Mouse (Mus musculus): Measurements from ENCODE around the gene Pld1. TPM values are rescaled to one million over a fixed set of nuclear protein-coding genes. Genes with fewer than 3 reads are reported as not detected.
A peak's percentile ranks its signal among the peaks of the same experiment; 100 is the strongest.

Pld1 gene
- total RNA-seq (2021) = 10 to 100 TPM in 1 of 2 experiments, 1 to 10 TPM in 1; 6.7 to 10.5 TPM
- long read RNA-seq, experiment 1, partial matches to known transcripts = 1 of 1 reads
- long read RNA-seq, experiment 1, other reads (novel, unspliced or antisense) = 0 of 1 reads
- long read RNA-seq, experiment 2, partial matches to known transcripts = 0 of 1 reads
- long read RNA-seq, experiment 2, other reads (novel, unspliced or antisense) = 1 of 1 reads

DNA sequence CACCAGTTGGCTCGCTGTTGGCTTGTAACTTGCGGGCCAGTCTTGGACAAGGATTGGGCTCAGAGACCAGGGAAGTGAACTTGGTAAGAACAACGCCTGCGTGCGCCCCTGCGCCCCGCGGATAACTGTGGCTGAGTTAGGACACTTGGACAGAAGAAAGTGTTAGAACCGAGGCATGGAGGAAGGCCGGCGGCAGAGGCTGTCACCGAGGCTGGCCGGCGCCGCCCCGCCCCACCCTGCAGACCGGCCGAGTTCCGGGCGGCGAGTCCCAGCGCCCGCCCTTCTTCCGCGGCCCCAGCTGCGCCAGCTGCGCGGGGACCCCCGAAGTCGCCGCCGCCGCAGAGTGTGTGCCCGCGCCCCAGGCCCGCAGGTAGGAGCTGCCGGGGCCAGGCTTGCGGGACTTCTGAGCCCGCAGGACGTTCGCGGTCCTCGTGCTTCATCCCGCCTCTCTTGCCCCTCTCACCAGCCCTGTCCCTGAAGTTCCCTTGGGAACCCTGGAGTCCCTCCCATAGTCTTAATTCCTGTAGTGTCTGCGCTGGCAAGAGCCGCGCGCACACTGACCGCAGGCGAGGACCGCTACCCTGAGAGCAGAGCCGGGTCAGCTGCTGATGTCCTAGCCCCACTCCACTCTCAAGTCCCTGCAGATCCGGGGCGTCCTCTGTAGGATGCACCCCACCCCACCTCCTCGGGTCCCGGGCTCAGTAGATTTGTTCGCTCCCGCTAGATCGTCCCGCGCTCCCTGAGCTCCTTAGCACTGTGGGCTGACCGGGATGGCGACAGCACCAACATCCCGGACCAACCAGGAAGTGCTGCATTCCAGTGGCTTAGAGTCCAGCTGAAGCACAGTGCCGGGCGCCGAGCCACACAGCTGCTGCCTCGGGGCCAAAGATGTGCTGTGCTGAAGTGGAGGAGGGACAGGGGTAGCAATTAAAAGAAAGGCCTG is at the start of gene Pld1:
Pld1 (plus strand) TSS at position 315 of the 943 bp plus-strand sequence.
- intact Hi-C loops (cut with DNase I; ENCODE audit: low total_unique reads) = no loop called here
- peak; percentile 93 for DNase-seq

DNA sequence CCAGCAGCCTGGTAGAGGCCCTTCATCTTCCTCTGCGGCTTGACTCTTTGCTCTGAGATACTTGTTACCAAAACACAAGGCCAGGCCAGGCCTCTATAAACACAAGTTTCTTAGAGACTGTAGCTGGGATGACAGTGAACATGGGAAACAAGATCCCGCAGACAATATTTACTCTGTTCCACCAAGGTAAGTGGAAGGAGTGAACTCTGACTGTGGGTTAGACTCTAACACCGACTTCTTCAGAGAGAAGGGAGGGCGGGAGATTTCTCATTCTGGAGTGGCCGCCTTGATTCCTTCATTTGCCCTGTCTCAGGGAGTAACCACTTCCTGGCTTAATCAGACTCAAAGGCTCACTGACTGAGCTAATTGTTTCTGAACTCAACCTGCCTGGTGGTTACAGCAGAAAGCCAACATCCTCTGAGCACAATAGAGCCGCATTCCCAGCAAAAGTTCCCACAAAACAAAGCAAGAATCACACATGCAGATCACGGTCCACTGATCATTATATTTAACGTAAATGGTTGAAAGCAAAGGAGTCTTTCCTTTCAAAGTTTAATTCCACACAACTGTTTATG is 42.1 kb upstream of the Pld1 start, which contains the start of gene Tmem212:
Tmem212 (minus strand) TSS at position 51 of the 575 bp plus-strand sequence.
- intact Hi-C loops (cut with DNase I; ENCODE audit: low total_unique reads) = no loop called here
- DNase-seq = no peak

DNA sequence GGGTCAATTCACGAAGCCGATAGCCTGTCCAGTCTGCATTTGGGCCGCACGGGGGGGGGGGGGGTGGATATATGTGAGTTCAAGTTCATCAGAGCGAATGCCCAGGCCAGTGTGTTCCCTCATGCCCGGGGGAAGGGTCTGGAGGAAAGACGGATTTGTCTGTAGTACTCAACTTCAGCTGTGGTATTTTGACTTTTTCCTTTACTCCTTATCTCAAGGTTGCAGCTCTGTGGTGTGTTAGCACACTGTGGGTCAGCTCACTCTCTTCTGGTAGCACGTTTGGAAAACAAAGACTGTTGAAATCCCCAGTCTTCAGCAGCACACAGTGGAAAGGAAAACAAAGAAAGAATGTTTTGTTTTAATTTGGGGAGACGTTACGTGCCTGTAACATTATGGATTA is 40.3 kb upstream of the Pld1 start:
- no peak for DNase-seq
- intact Hi-C loops (cut with DNase I; ENCODE audit: low total_unique reads) = no loop called here

DNA sequence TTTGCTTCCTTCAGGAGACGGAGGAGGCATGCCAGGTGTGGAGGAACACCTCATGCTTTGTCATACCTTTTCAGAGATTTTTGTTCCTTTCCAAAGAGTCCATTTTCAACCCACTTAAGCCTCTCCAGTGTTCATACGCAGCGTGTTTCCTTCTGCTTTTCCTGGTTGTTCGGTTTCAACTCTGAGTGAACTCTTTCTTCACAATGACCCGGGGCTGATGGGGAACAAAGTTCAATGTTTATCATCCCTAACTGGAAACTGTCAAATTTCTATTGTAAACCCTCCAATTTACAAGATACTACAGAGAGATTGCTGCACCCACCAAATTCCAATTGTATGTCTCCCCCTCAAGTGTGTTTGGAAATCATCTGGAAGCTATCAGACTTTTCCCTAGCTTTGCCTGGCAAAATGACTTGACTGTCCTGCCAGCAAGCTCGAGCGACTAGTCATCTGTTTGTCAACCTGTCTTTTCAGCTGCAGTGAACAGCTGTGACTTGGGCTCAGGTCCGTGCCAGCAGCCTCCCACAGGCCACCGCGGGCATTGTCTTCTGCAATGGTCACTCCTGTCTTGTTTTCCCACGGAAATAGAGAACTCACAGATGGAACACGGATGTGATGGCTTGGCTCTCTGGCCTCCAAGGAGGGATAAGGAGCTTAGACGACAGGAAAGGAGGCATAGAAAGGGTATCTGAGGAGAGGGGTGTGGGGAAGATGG is 39.3 kb upstream of the Pld1 start:
- DNase-seq = peak; percentile 80
- intact Hi-C loops (cut with DNase I; ENCODE audit: low total_unique reads) = no loop called here

DNA sequence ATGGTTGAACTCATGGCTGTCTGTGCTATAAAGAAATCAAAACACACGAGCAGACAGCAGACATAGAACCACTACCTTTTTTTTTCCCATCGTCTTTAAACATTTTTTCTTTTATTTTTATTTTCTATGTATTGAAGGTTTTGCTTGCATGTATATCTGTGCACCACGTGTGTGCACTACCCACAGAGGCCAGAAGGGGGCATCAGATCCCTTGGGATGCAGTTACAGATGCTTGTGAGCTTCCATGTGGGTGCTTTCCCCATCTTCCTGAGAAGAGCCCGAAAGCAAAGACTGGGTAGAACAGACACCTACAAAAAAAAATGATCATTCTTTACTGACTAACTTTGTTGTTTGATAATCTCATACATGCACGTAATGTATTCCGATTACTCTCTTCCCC is 36.6 kb upstream of the Pld1 start:
- no peak for DNase-seq
- intact Hi-C loops (cut with DNase I; ENCODE audit: low total_unique reads) = no loop called here

- intact Hi-C loops (cut with DNase I; ENCODE audit: low total_unique reads) = no loop called here
These were observed 33.7 kb upstream of the Pld1 start for GRCm38 (mm10) chr3:27904659-27905330.

GRCm38 (mm10) chr3:27906647-27907209 is 31.8 kb upstream of the Pld1 start:
- intact Hi-C loops (cut with DNase I; ENCODE audit: low total_unique reads) = no loop called here
- DNase-seq = peak; percentile 30

More at GRCm38 (mm10) chr3:27904659-27905330, 33.7 kb upstream of the Pld1 start:
- DNase-seq = peak; percentile 42

GRCm38 (mm10) chr3:27907301-27907700 is 31.2 kb upstream of the Pld1 start:
- intact Hi-C loops (cut with DNase I; ENCODE audit: low total_unique reads) = no loop called here
- no peak for DNase-seq

- no peak for DNase-seq
- intact Hi-C loops (cut with DNase I; ENCODE audit: low total_unique reads) = no loop called here
These were observed 30.2 kb upstream of the Pld1 start for GRCm38 (mm10) chr3:27908316-27908715.

DNA sequence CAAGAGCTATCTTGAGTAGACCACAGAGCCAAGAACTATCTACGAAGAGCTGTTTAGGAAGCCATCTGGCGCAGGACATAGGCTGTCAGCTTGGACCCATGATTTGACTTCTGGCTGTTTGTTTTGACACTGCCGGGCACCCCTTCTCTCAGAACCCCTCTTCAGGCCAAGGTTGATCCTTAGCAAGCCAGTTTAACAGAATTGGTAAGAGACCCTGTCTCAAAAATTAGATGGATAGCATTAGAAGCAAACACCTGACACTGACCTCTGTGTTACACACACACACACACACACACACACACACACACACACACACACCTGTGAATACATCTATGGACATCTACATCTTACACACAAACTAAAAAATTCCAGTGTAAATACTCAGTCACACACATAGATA is 29.5 kb upstream of the Pld1 start:
- intact Hi-C loops (cut with DNase I; ENCODE audit: low total_unique reads) = no loop called here
- no peak for DNase-seq

DNA sequence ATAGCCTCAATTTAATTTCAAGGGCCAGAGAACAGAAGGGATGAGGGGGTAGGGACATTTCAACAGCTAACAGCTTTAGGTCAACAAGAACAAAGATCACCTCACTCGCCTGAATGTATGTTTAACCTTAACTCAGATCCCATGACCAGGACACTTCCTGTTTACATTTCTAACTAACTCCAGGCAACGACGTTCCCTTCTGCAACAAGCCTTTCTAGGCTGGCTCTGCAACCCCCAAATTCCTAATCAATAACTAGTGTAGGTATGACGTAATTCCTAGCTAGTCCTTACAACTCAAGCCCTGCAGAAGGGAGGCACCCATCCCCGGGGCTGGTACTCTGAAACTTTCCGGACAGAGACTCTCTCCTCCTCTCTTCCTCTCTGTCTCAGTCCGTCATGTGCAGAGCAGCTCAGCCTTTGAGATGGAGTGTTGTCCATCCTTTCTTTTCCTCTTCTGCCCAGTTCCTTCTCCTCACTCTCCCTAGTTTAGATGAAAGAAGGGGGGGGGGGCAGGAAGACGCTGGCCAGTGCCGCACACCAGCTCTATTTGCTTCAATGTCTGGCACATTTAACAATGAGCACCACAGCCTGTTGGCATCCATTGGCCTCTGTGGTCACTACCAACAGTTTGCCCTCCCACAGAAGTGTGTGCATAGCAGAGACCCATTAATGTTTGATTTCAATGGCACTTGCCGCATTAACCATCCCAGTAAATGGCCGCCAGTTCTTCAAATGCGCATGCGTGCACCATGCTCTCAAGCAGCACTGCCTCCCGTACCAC is 19.6 kb upstream of the Pld1 start:
- intact Hi-C loops (cut with DNase I; ENCODE audit: low total_unique reads) = no loop called here

GRCm38 (mm10) chr3:27921268-27922020 is 17.1 kb upstream of the Pld1 start:
- DNase-seq = no peak
- intact Hi-C loops (cut with DNase I; ENCODE audit: low total_unique reads) = no loop called here

More for the DNA sequence above, 19.6 kb upstream of the Pld1 start:
- no peak for DNase-seq

DNA sequence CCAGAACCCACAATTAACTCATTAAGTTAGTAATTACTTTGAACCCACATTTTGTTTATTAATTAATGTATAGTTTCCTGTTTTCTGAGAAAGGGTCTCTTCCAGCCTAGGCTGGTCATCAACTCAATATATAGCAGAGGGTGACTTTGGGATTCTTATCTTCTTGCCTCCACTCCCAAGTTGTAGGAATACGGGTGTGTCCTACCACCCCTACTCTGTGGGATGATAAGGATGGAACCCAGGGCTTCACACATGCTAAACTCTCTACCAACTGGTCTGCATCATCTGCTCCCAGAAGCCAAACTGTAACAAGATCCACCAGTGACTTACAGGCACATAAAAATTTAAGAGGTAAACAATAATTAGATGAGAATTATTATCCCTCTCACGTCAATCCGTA is 14.5 kb upstream of the Pld1 start:
- no peak for DNase-seq
- intact Hi-C loops (cut with DNase I; ENCODE audit: low total_unique reads) = no loop called here

- intact Hi-C loops (cut with DNase I; ENCODE audit: low total_unique reads) = no loop called here
- no peak for DNase-seq
These were observed 9.3 kb upstream of the Pld1 start for GRCm38 (mm10) chr3:27929219-27929618.

- DNase-seq = no peak
- intact Hi-C loops (cut with DNase I; ENCODE audit: low total_unique reads) = no loop called here
These were observed 6.1 kb upstream of the Pld1 start for GRCm38 (mm10) chr3:27932391-27932790.

- no peak for DNase-seq
- intact Hi-C loops (cut with DNase I; ENCODE audit: low total_unique reads) = no loop called here
These were observed 2.9 kb upstream of the Pld1 start for GRCm38 (mm10) chr3:27935644-27936043.

- intact Hi-C loops (cut with DNase I; ENCODE audit: low total_unique reads) = no loop called here
- DNase-seq = no peak
These were observed 1.8 kb upstream of the Pld1 start for GRCm38 (mm10) chr3:27936731-27937130.

Data from gastrocnemius, postnatal 14 days (tissue).